Mouse (Mus musculus): ENCODE measurements at regions not wholly inside any gene's neighbourhood (a gene's known extent, or its start where the extent isn't known, plus 50 kb on each side); places are given as distances from the start of the nearest gene placed in this dataset.

DNA sequence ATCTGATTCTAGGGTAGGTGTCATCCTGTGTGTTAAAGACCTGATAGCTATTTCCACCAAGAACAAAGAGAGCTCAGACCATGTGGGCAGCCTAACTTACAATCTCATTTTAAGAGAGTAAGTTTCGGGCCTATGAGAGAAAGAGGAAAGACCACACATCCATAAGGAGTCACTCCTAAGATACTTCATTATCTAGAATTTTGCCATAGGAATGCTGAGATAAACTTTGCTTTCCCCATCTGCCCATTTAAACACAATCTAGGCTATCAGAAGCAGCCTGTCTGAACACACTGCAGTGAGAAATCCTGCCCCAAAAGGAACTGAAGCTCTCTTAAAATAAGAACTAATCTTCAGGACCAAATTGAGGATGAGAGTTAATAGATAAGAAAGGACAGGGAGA, 242.3 kb upstream of the Cdh5 start:
- TF ChIP-seq ZNF384 (IDR thresholded peaks at IDR 0.05; ENCODE audit: low read depth, low read length) (no peak), CHD2 (IDR thresholded peaks at IDR 0.05; ENCODE audit: low read depth, low read length) (no peak), ZC3H11A (IDR thresholded peaks at IDR 0.05; ENCODE audit: borderline replicate concordance, low read depth, low read length) (no peak), HCFC1 (IDR thresholded peaks at IDR 0.05; ENCODE audit: borderline replicate concordance, insufficient read depth, low read length) (no peak), MAFK (IDR thresholded peaks at IDR 0.05; ENCODE audit: insufficient read depth, low read depth, low read length) (no peak)
